Mouse (Mus musculus) embryonic fibroblast, embryonic 13.5 days (primary cell): Measurements from ENCODE around the gene Epb41l2.

Experiments used
- CTCF ChIP-seq: IDR thresholded peaks from 2 replicates; pipeline ENCODE4 v1.5.1; 2011; ENCODE audit warnings: mild to moderate bottlenecking, control low read depth, low read length, moderate library complexity, borderline replicate concordance; ENCODE audit not compliant: insufficient read depth
- POLR2A ChIP-seq: IDR thresholded peaks from 2 replicates; pipeline ENCODE4 v1.6.1; 2011; ENCODE audit warnings: low read depth, mild to moderate bottlenecking, control low read depth, low read length, moderate library complexity

GRCm38 (mm10) chr10:25479716-25480115, 120.1 kb downstream of the Epb41l2 start:
- TF ChIP-seq CTCF, result no peak
- no peak for TF ChIP-seq POLR2A
